Mouse (Mus musculus) limb, embryonic 11.5 days (tissue): ENCODE results near the gene Enpp4. TPM values are rescaled to one million over a fixed set of nuclear protein-coding genes. Genes with fewer than 3 reads are reported as not detected.

ENCODE experiments used
- ATAC-seq: fragments of 200-750 bp; cut with Nextera tagmentation; 2 replicates; pipeline ENCODE4 v1.8.0; 2017; ENCODE audit warnings: low read depth; ENCODE audit not compliant: insufficient number of reproducible peaks, low FRiP score, low TSS enrichment
- DNase-seq: peaks from one replicate; pipeline ENCODE4 v3.0.0-alpha.2; 2015; ENCODE audit warnings: low spot score
- H3K27ac ChIP-seq: fragments of 300-500 bp; sonication (generic); replicated peaks from 2 replicates; pipeline ENCODE4 v1.5.1; 2014; ENCODE audit warnings: low read depth, mild to moderate bottlenecking, low read length
- H3K27me3 ChIP-seq: fragments of 300-500 bp; sonication (generic); 2 replicates; pipeline ENCODE4 v1.6.1; 2014; ENCODE audit warnings: mild to moderate bottlenecking, low read length, mixed read lengths; ENCODE audit not compliant: control insufficient read depth, insufficient read depth
- H3K36me3 ChIP-seq: fragments of 300-500 bp; sonication (generic); 2 replicates; pipeline ENCODE4 v1.6.1; 2014; ENCODE audit warnings: mild to moderate bottlenecking, low read length, moderate library complexity, mixed read lengths; ENCODE audit not compliant: control insufficient read depth, insufficient read depth
- H3K4me1 ChIP-seq: fragments of 300-500 bp; sonication (generic); 2 replicates; pipeline ENCODE4 v1.6.1; 2014; ENCODE audit warnings: low read length, mixed read lengths; ENCODE audit not compliant: control insufficient read depth, insufficient read depth
- H3K4me2 ChIP-seq: fragments of 300-500 bp; sonication (generic); 2 replicates; pipeline ENCODE4 v1.6.1; 2014; ENCODE audit warnings: low read depth, mild to moderate bottlenecking, moderate library complexity; ENCODE audit not compliant: severe bottlenecking
- H3K4me3 ChIP-seq: fragments of 300-500 bp; sonication (generic); 2 replicates; pipeline ENCODE4 v1.5.1; 2014; ENCODE audit warnings: low read depth, low read length
- H3K9ac ChIP-seq: fragments of 300-500 bp; sonication (generic); 2 replicates; pipeline ENCODE4 v1.6.1; 2014; ENCODE audit warnings: mild to moderate bottlenecking, low read length
- H3K9me3 ChIP-seq: fragments of 300-500 bp; sonication (generic); 2 replicates; pipeline ENCODE4 v1.6.1; 2016; ENCODE audit warnings: low read length; ENCODE audit not compliant: control insufficient read depth
- WGBS: fragments of 180-500 bp; shearing (Covaris S2); extraction: QIAGEN DNeasy Blood & Tissue Kit; methylation state at CpG from one replicate; pipeline ENCODE4 v1.1.7; 2014; 5-methylcytosine and 5-hydroxymethylcytosine counted together
- polyA plus RNA-seq: library from polyadenylated mRNA; unstranded; fragments of >200 nt; fragmentation: Nextera tagmentation; extraction: Ambion mirVana; gene quantifications from 2 replicates; pipeline ENCODE4 v1.2.1, GENCODE M21; 2014

The Enpp4 gene
- polyA plus RNA-seq, 1 experiment from 2014 or later, result 2.5 TPM

GRCm38 (mm10) chr17:44116584-44116983 is 11.0 kb upstream of the Enpp4 start:
- Histone ChIP-seq H3K27me3 (no peaks in the 10 kb centered on the region), H3K36me3 (no peaks in the 10 kb centered on the region), H3K4me2 (no peak overlapping the region), H3K9ac (no peak overlapping the region), H3K9me3 (no peaks in the 10 kb centered on the region), H3K27ac (no peak overlapping the region), H3K4me1 (no peaks in the 10 kb centered on the region), H3K4me3 (no peak overlapping the region)
- ATAC-seq, result no peak
- no peak for DNase-seq
- WGBS, result 90% methylated on average over 2 of the region's 2 CpGs

GRCm38 (mm10) chr17:44108331-44108730 is 2.7 kb upstream of the Enpp4 start:
- 82% methylated on average over 3 of the region's 3 CpGs for WGBS
- no peaks in the 10 kb centered on the region for H3K4me1 ChIP-seq
- H3K27me3 ChIP-seq, result no peaks in the 10 kb centered on the region
- no peaks in the 10 kb centered on the region for H3K9me3 ChIP-seq
- DNase-seq (no peak), ATAC-seq (no peak)
- no peak overlapping the region for H3K4me2 ChIP-seq
- no peak overlapping the region for H3K4me3 ChIP-seq
- H3K36me3 ChIP-seq, result no peaks in the 10 kb centered on the region
- no peak overlapping the region for H3K27ac ChIP-seq
- H3K9ac ChIP-seq, result no peak overlapping the region

GRCm38 (mm10) chr17:44101961-44102360 is 3.6 kb downstream of the Enpp4 start:
- Histone ChIP-seq H3K4me2 (no peak overlapping the region), H3K4me3 (no peak overlapping the region), H3K27ac (no peak overlapping the region), H3K4me1 (no peaks in the 10 kb centered on the region), H3K27me3 (no peaks in the 10 kb centered on the region), H3K36me3 (no peaks in the 10 kb centered on the region), H3K9me3 (no peaks in the 10 kb centered on the region), H3K9ac (no peak overlapping the region)
- WGBS, result 92% methylated on average over 10 of the region's 10 CpGs
- ATAC-seq (no peak), DNase-seq (no peak)

DNA sequence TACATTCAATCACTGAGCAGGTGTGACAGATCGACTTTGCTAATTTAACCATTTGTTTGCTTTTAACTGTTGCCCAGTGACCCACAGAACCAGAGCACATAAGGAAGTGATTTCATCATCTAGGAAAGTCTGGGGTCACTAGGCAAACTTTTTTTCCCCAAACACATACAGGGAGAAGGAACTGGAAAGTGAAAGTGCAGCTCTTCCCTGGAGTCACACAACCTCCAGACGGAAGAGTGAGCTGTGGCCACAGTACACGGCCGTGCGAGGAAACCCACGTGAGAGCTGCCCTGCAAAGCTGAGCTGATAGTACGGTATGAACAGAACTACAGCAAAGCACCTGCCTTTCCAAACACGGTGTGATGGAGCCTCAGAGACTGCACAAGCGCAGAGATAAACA is 4.7 kb downstream of the Enpp4 start:
- Histone ChIP-seq H3K9me3 (no peaks in the 10 kb centered on the region), H3K27me3 (no peaks in the 10 kb centered on the region), H3K9ac (no peak overlapping the region), H3K4me2 (no peak overlapping the region), H3K27ac (no peak overlapping the region), H3K4me3 (no peak overlapping the region), H3K4me1 (no peaks in the 10 kb centered on the region), H3K36me3 (no peaks in the 10 kb centered on the region)
- 72% methylated on average over 9 of the region's 9 CpGs for WGBS
- ATAC-seq (no peak), DNase-seq (no peak)

DNA sequence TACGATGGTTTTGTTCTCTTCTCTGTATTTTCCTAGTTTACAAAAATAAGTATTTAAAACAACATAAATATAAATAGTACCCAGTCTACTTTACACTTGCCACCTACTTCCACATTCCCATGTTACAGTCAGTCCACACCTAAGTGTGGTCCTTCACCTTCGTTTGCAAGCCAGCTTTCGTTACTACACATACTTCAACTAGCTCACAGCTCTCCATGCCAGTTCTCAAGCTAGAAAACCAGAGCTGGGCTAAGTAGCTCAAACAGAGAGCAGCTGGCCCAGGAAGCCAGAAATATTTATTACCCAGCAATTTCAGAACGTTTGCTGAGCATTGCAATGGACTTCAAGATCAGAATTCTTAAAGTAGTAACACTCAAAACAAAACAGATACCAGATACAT is 5.1 kb downstream of the Enpp4 start:
- Histone ChIP-seq H3K27ac (no peak overlapping the region), H3K27me3 (no peaks in the 10 kb centered on the region), H3K4me3 (no peak overlapping the region), H3K4me1 (no peaks in the 10 kb centered on the region), H3K4me2 (no peak overlapping the region), H3K9ac (no peak overlapping the region), H3K9me3 (no peaks in the 10 kb centered on the region), H3K36me3 (no peaks in the 10 kb centered on the region)
- ATAC-seq (no peak), DNase-seq (no peak)
- WGBS, result 58% methylated on average over 4 of the region's 4 CpGs

DNA sequence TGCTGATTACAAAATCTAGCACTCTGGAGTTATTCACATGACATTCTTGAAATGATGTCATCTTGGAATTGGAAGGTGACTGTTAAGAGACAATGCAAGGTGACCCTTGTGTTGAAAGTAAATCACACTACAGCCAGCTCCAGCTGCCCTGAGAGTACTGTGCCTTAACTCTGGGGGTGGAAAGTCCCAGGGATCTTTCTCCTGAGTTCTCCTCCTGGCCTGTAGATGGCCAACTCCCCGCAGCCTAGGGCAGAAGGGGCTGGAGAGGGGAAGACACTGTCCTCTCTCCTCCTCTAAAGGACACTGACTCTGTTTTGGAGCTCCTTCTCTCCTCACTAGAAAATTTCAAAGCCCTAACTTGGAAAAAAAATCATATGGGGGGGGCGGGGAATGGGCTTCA is 14.1 kb downstream of the Enpp4 start:
- Histone ChIP-seq H3K9me3 (no peaks in the 10 kb centered on the region), H3K4me3 (no peak overlapping the region), H3K27me3 (no peaks in the 10 kb centered on the region), H3K27ac (no peak overlapping the region), H3K4me1 (no peaks in the 10 kb centered on the region), H3K9ac (no peak overlapping the region), H3K36me3 (no peaks in the 10 kb centered on the region), H3K4me2 (no peak overlapping the region)
- ATAC-seq, result no peak
- WGBS, result 51% methylated on average over 2 of the region's 2 CpGs
- DNase-seq, result no peak

- Histone ChIP-seq H3K9ac (no peak overlapping the region), H3K4me3 (no peak overlapping the region), H3K27me3 (no peaks in the 10 kb centered on the region), H3K36me3 (no peaks in the 10 kb centered on the region), H3K27ac (no peak overlapping the region), H3K4me1 (no peaks in the 10 kb centered on the region), H3K9me3 (no peaks in the 10 kb centered on the region), H3K4me2 (no peak overlapping the region)
- DNase-seq (no peak), ATAC-seq (no peak)
- 66% methylated on average over 2 of the region's 2 CpGs for WGBS
Measured at GRCm38 (mm10) chr17:44090916-44091315, 14.7 kb downstream of the Enpp4 start.

- no peak for ATAC-seq
- Histone ChIP-seq H3K4me3 (no peak overlapping the region), H3K4me1 (no peaks in the 10 kb centered on the region), H3K36me3 (no peaks in the 10 kb centered on the region), H3K27ac (no peak overlapping the region), H3K4me2 (no peak overlapping the region), H3K9ac (no peak overlapping the region), H3K9me3 (no peaks in the 10 kb centered on the region), H3K27me3 (no peaks in the 10 kb centered on the region)
- no peak for DNase-seq
- 89% methylated on average over 3 of the region's 3 CpGs for WGBS
Measured at GRCm38 (mm10) chr17:44088226-44088625, 17.4 kb downstream of the Enpp4 start.

- H3K36me3 ChIP-seq, result no peaks in the 10 kb centered on the region
- H3K9me3 ChIP-seq, result no peaks in the 10 kb centered on the region
- no peaks in the 10 kb centered on the region for H3K27me3 ChIP-seq
- H3K9ac ChIP-seq, result no peak overlapping the region
- no peak for DNase-seq
- no peak overlapping the region for H3K4me3 ChIP-seq
- H3K27ac ChIP-seq, result no peak overlapping the region
- 91% methylated on average over 4 of the region's 4 CpGs for WGBS
- H3K4me1 ChIP-seq, result no peaks in the 10 kb centered on the region
- no peak overlapping the region for H3K4me2 ChIP-seq
- no peak for ATAC-seq
Measured at GRCm38 (mm10) chr17:44083156-44083555, 22.5 kb downstream of the Enpp4 start.
